Mouse (Mus musculus): ENCODE results near the gene Msantd2.

- TF ChIP-seq POLR2A (IDR thresholded peaks at IDR 0.05; ENCODE audit: borderline replicate concordance, insufficient read depth, low read length) (no peak), CTCF (IDR thresholded peaks at IDR 0.05; ENCODE audit: borderline replicate concordance, insufficient read depth, low read depth, low read length) (no peak)
Observed at GRCm38 (mm10) chr9:37485146-37485545, 4.0 kb upstream of the Msantd2 start.

Measured in cerebellum, adult 2 months (tissue).